Mouse (Mus musculus) liver, embryonic 12.5 days (tissue): Measurements from ENCODE around the gene Fndc5. TPM values are rescaled to one million over a fixed set of nuclear protein-coding genes. Genes with fewer than 3 reads are reported as not detected.
A peak's percentile ranks its signal among the peaks of the same experiment; 100 is the strongest.

Experiments
- ATAC-seq: fragments of 200-750 bp; cut with Nextera tagmentation; 2 replicates; pipeline ENCODE4 v1.8.0; 2017; ENCODE audit warnings: moderate number of reproducible peaks, mild to moderate bottlenecking, moderate library complexity
- H3K27ac ChIP-seq: fragments of 300-500 bp; sonication (generic); 2 replicates; pipeline ENCODE4 v1.5.1; 2016; ENCODE audit warnings: mild to moderate bottlenecking
- H3K27me3 ChIP-seq: fragments of 300-500 bp; sonication (generic); replicated peaks from 2 replicates; pipeline ENCODE4 v1.6.1; 2016; ENCODE audit warnings: mild to moderate bottlenecking, moderate library complexity
- H3K36me3 ChIP-seq: fragments of 300-500 bp; sonication (generic); 2 replicates; pipeline ENCODE4 v1.6.1; 2016; ENCODE audit warnings: mild to moderate bottlenecking, moderate library complexity
- H3K4me1 ChIP-seq: fragments of 300-500 bp; sonication (generic); 2 replicates; pipeline ENCODE4 v1.6.1; 2016
- H3K4me2 ChIP-seq: fragments of 300-500 bp; sonication (generic); 2 replicates; pipeline ENCODE4 v1.6.1; 2016; ENCODE audit warnings: mild to moderate bottlenecking, moderate library complexity
- H3K4me3 ChIP-seq: fragments of 300-500 bp; sonication (generic); 2 replicates; pipeline ENCODE4 v1.5.1; 2016; ENCODE audit warnings: mild to moderate bottlenecking, moderate library complexity
- H3K9ac ChIP-seq: fragments of 300-500 bp; sonication (generic); 2 replicates; pipeline ENCODE4 v1.6.1; 2016; ENCODE audit warnings: mild to moderate bottlenecking, moderate library complexity
- H3K9me3 ChIP-seq: fragments of 300-500 bp; sonication (generic); replicated peaks from 2 replicates; pipeline ENCODE4 v1.6.1; 2016; ENCODE audit warnings: mild to moderate bottlenecking, moderate library complexity
- WGBS: fragments of 180-500 bp; shearing (Covaris S2); methylation state at CpG from one replicate; pipeline ENCODE4 v1.1.7; 2016; ENCODE audit not compliant: insufficient replicate concordance; 5-methylcytosine and 5-hydroxymethylcytosine counted together
- polyA plus RNA-seq: library from polyadenylated mRNA; unstranded; fragments of >200 nt; fragmentation: Nextera tagmentation; extraction: Ambion mirVana; gene quantifications from 2 replicates; pipeline ENCODE4 v1.2.1, GENCODE M21; 2016

Fndc5 gene
- polyA plus RNA-seq, 1 experiment from 2014 or later: 1.3 TPM

- Histone ChIP-seq H3K4me1 (peaks cover 19% of the 10 kb centered on the region), H3K27ac (peak overlapping the region; percentile 74), H3K36me3 (peaks cover 65% of the 10 kb centered on the region), H3K9me3 (no peaks in the 10 kb centered on the region), H3K4me2 (peak overlapping the region; percentile 23; the same call in 1 of the 2 replicates), H3K4me3 (no peak overlapping the region), H3K27me3 (no peaks in the 10 kb centered on the region), H3K9ac (0 out of 2 replicates have a peak overlapping the region, but pooled peaks have one; percentile 20)
- 39% methylated on average over 3 of the region's 3 CpGs for WGBS
- ATAC-seq: peak; percentile 96
Observed at GRCm38 (mm10) chr4:129158549-129158948, 21.8 kb downstream of the Fndc5 start.

DNA sequence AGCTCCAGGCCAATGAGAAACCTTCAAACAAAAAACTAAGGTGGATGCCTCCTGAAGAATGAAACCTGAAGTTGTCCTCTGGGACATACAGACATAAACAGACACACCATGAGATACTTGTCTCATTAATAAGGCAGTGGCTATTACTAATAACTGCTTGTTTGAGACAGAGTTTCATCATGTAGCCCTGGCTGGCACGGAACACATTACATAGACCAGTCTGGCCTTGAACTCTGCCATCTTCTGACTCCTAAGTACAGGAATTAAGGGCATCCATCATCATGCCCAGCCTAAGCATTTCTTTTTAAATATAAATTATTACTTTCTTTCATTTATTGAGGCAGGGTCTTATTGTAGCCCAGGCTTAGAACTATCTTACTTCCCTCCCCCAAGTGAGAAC, 24.3 kb downstream of the Fndc5 start:
- H3K4me2 ChIP-seq: no peak overlapping the region
- no peak overlapping the region for H3K4me3 ChIP-seq
- 85% methylated on average over 1 of the region's 1 CpGs for WGBS
- H3K4me1 ChIP-seq: peaks cover 19% of the 10 kb centered on the region
- ATAC-seq: no peak
- H3K9ac ChIP-seq: no peak overlapping the region
- no peaks in the 10 kb centered on the region for H3K9me3 ChIP-seq
- peaks cover 63% of the 10 kb centered on the region for H3K36me3 ChIP-seq
- no peak overlapping the region for H3K27ac ChIP-seq
- H3K27me3 ChIP-seq: no peaks in the 10 kb centered on the region

DNA sequence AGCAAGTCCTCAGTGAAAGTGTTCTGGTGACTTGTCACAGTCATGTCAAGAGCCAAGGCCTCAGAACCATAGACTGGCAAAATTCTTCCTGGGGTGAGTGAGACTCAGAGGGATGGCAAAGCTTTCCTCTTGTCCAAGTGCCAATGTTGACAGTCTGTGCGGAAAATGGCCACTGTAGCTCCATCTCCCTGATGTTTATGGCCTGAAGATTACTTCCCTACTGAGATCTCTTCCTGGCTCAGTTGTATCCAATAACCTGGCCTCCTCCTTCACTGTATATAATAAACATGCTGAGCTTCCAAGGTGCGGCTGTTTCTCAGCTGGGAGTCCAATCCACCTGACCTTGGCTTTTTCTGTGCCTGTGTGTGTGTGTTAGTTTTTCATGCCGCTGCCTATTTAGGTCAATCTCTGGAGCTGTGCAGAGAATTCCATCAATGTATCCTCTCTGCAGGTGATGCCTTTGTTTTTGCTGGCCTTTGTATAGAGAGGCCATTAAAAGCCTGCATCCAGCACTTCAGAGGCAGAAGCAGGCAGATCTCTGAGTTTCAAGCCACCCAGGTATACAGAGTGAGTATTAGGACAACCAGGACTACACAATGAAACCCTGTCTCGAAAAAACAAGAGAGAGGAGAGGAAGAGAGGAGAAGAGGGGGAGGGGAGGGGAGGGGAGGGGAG, 24.9 kb downstream of the Fndc5 start:
- Histone ChIP-seq H3K9me3 (no peaks in the 10 kb centered on the region), H3K4me1 (peaks cover 19% of the 10 kb centered on the region), H3K27me3 (no peaks in the 10 kb centered on the region), H3K4me2 (no peak overlapping the region), H3K27ac (no peak overlapping the region), H3K9ac (no peak overlapping the region), H3K36me3 (peaks cover 64% of the 10 kb centered on the region), H3K4me3 (no peak overlapping the region)
- ATAC-seq: no peak
- WGBS: 73% methylated on average over 4 of the region's 4 CpGs

DNA sequence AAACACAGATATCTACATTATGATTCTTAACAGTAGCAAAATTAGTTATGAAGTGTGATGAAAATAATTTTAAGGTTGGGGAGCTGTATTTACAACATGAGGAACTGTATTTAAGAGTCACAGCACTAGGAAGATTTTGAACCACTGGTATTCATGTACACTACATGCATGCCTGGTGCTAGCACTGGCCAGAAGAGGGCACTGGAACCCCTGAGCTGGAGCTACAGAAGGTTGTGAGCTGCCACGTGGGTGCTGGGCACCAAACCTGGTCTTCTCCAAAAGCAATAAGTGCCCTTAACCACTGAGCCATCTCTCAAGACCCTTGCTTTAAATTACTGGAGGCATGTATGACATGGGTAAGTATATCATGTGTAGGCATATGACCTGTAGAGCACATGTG, 35.7 kb downstream of the Fndc5 start:
- Histone ChIP-seq H3K9me3 (no peaks in the 10 kb centered on the region), H3K4me3 (no peak overlapping the region), H3K27ac (no peak overlapping the region), H3K36me3 (peaks cover 76% of the 10 kb centered on the region), H3K27me3 (no peaks in the 10 kb centered on the region), H3K4me2 (no peak overlapping the region), H3K4me1 (no peaks in the 10 kb centered on the region), H3K9ac (no peak overlapping the region)
- ATAC-seq: no peak
- 64% methylated on average over 1 of the region's 1 CpGs for WGBS

- H3K4me3 ChIP-seq: no peak overlapping the region
- ATAC-seq: no peak
- H3K27ac ChIP-seq: no peak overlapping the region
- no peak overlapping the region for H3K9ac ChIP-seq
- peaks cover 61% of the 10 kb centered on the region for H3K36me3 ChIP-seq
- no peak overlapping the region for H3K4me2 ChIP-seq
- peaks cover 7% of the 10 kb centered on the region; the same call in 1 of the 2 replicates for H3K4me1 ChIP-seq
- no peaks in the 10 kb centered on the region for H3K27me3 ChIP-seq
- H3K9me3 ChIP-seq: no peaks in the 10 kb centered on the region
- 77% methylated on average over 1 of the region's 1 CpGs for WGBS
Observed at GRCm38 (mm10) chr4:129179560-129179959, 42.8 kb downstream of the Fndc5 start.

DNA sequence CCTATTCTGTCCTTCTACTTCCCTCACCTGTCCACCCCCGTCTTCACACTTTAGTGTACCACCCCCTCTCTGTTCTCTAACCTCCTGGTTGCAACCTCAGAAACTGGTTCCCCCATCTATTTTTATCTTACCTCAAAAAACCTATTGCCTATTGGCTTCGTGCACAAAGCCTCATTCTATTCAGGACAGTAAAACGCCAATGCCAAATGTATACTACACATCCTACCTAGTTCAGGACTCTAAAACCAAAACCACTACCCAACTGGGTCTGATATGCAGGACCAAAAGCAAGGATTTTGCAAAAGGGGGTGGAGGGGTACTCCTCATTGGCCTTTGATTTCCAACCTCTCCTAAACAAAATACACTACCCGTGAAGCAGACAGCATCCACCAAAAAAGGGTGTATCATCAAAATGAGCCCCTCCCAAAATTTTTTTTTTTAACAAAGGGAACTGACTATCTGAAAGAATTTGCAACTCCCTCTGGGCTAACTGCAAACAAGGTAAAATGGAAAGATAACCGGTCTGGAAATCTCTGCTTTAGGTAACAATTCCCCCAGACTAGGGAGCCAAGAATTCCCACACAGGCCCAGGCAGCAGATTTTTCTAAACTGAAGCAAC, 51.4 kb downstream of the Fndc5 start:
- H3K9ac ChIP-seq: peak overlapping the region; percentile 92
- H3K9me3 ChIP-seq: no peaks in the 10 kb centered on the region
- no peaks in the 10 kb centered on the region for H3K27me3 ChIP-seq
- ATAC-seq: no peak
- H3K27ac ChIP-seq: peak overlapping the region; percentile 90
- peaks cover 41% of the 10 kb centered on the region for H3K4me1 ChIP-seq
- H3K4me3 ChIP-seq: peak overlapping the region; percentile 89
- 35% methylated on average over 5 of the region's 5 CpGs for WGBS
- peak overlapping the region; percentile 92 for H3K4me2 ChIP-seq
- H3K36me3 ChIP-seq: peaks cover 18% of the 10 kb centered on the region

GRCm38 (mm10) chr4:129188803-129189541, 52.2 kb downstream of the Fndc5 start:
- H3K9me3 ChIP-seq: no peaks in the 10 kb centered on the region
- H3K36me3 ChIP-seq: peaks cover 23% of the 10 kb centered on the region
- H3K4me3 ChIP-seq: peak overlapping the region; percentile 89
- H3K9ac ChIP-seq: peak overlapping the region; percentile 92
- H3K4me2 ChIP-seq: peak overlapping the region; percentile 92
- peak; percentile 61 for ATAC-seq
- H3K27me3 ChIP-seq: no peaks in the 10 kb centered on the region
- peaks cover 48% of the 10 kb centered on the region for H3K4me1 ChIP-seq
- WGBS: 2% methylated on average over 62 of the region's 74 CpGs
- peak overlapping the region; percentile 90 for H3K27ac ChIP-seq

DNA sequence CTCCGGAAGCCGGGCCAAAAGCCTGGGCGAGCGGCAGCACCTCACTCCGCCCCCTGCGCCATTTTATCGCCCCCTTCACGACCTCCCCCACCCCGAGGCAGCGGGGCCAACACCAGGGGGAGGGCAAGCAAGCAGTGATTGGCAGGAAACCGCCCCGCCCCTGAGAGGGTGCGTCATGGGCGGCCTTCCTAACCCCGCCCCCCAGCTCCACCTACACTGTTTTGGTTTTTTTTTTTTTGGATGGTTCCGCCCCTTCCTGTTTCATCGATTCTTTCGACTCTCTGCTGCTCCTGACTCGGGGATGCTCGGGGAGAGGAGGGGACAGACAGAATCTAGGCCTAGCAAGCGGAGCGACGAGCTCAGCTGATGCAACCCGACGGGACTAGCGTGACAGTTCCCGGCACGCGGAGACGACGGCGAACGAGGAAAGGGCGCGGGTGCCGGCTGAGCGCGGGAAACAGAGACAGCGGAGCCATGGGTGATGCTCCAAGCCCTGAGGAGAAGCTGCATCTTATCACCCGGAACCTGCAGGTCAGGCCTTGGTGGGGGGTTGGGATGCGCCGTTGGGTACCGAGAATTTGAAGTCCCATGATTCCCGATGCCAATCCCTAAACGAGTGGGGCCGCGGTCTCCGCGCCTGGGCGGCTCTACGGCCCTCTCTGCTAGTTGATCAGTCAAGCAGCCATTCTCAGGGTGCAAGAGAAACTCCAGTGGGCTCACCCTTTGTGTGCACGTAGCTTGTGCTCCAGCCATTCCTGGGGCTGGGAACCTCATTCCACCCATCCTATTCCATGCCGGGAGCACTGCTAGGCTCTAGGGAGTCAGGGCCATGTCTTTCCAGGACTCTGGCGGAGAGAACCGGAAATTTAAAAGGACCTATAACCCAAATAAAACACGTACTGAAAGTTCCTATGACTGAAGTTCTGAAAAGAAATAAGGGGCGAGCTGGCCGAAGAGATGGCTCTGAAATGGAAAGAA, 53.0 kb downstream of the Fndc5 start, which contains the start of the genes S100pbp and Yars:
Gene S100pbp, minus strand, starts transcription at position 186 of the 978 bp plus-strand sequence.
Gene Yars, plus strand, starts transcription at position 219 of the 978 bp plus-strand sequence.
- Histone ChIP-seq H3K36me3 (peaks cover 31% of the 10 kb centered on the region), H3K9ac (peak within 1 kb of the TSS; percentile 92), H3K4me3 (peak within 1 kb of the TSS; percentile 89), H3K27me3 (no peaks in the 10 kb centered on the region), H3K4me2 (peak within 1 kb of the TSS; percentile 92), H3K9me3 (no peaks in the 10 kb centered on the region), H3K27ac (peak within 1 kb of the TSS; percentile 91), H3K4me1 (peaks cover 54% of the 10 kb centered on the region)
- WGBS: under 1% methylated on average over 57 of the region's 58 CpGs
- ATAC-seq: peak; percentile 88

DNA sequence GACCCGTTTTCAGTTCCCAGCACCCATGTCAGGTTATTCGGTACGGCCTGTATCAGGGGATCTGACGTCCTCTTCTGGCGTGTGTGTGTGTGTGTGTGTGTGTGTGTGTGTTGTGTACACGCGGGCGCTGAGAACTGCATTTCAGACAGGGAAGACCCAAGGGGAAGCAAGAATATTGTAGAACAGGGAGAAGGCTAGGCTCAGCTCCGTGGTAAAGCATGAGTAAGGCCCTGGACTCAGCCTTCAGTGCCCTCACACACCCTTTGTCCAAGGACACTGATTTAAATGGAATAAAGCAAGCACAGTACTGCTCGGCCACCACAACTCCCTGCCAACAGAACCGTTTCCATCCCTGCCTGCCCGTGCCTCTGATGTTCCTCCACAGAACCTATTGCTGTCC, 53.7 kb downstream of the Fndc5 start:
- ATAC-seq: no peak
- peaks cover 54% of the 10 kb centered on the region for H3K4me1 ChIP-seq
- WGBS: 2% methylated on average over 12 of the region's 12 CpGs
- peak overlapping the region; percentile 89 for H3K4me3 ChIP-seq
- peak overlapping the region; percentile 91 for H3K9ac ChIP-seq
- H3K4me2 ChIP-seq: peak overlapping the region; percentile 92
- H3K27ac ChIP-seq: peak overlapping the region; percentile 91
- no peaks in the 10 kb centered on the region for H3K27me3 ChIP-seq
- peaks cover 39% of the 10 kb centered on the region for H3K36me3 ChIP-seq
- H3K9me3 ChIP-seq: no peaks in the 10 kb centered on the region

- no peaks in the 10 kb centered on the region for H3K9me3 ChIP-seq
- H3K4me2 ChIP-seq: peak overlapping the region; percentile 92
- peak overlapping the region; percentile 53 for H3K9ac ChIP-seq
- WGBS: 76% methylated on average over 5 of the region's 5 CpGs
- no peaks in the 10 kb centered on the region for H3K27me3 ChIP-seq
- H3K4me3 ChIP-seq: peak overlapping the region; percentile 89
- H3K36me3 ChIP-seq: peaks cover 50% of the 10 kb centered on the region
- H3K4me1 ChIP-seq: peaks cover 54% of the 10 kb centered on the region
- H3K27ac ChIP-seq: peak overlapping the region; percentile 91; the same call in 1 of the 2 replicates
- no peak for ATAC-seq
Observed at GRCm38 (mm10) chr4:129191691-129192090, 54.9 kb downstream of the Fndc5 start.
